Mouse (Mus musculus): ENCODE results near the gene Tomt.

- TF ChIP-seq POLR2A (IDR thresholded peaks at IDR 0.05; ENCODE audit: low read depth, low read length) (no peak), CTCF (IDR thresholded peaks at IDR 0.05; ENCODE audit: borderline replicate concordance, insufficient read depth, low read length) (no peak)
Measured at GRCm38 (mm10) chr7:101954163-101954562, 48.0 kb upstream of the Tomt start.

Data from embryonic fibroblast, embryonic 13.5 days (primary cell).